Mouse (Mus musculus): Measurements from ENCODE around the gene Trim71.
"Not testable (repeated sequence)": the region's sequence is repeated elsewhere in the genome, so short reads cannot be mapped to it uniquely, and the experiment has no call there.

The Trim71 gene

DNA sequence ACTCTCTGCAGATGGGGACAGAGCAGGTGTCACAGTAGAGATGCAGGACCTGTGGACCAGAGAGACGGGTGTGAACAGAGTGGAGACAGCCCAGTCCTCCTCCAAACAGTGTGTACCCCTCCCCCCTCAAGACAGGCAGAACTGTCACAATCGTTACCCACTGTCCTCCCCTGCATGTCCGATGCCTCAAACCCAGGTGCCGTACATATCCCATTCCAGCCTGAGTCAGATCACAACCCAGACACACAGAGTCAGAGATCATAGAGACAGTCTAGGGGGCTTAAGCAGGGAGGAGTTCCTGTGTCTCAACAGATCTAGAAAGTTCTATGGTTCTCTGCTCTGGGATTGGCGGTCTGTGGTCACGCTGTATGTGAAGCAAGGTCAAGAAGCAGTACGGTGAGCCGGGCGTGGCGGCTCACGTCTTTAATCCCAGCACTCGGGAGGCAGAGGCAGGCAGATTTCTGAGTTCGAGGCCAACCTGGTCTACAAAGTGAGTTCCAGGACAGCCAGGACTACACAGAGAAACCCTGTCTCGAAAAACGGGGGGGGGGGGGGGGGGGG, 39.0 kb downstream of the Trim71 start:
- DNase-seq: no peak

- DNase-seq: no peak
These were observed 41.7 kb downstream of the Trim71 start for GRCm38 (mm10) chr9:114522501-114522900.

DNA sequence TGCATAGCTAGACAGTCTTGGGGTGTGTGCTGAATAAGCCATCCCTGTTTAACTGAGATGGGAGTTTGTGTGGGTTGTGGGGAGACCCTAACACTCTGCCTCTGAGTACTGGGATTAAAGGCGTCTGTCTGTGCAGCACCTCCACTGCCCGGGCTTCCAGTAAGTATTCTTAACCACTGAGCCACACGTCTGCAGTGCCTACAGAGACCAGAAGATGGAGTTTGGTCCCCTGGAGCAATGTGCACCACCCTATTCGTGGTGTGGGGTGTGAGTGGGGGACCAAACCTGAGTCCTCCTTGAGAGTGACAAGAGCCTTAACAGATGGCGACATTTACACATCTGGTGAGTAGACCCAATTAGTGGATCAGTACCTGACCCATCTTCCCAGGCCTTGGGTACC, 42.1 kb downstream of the Trim71 start:
- no peak for DNase-seq

DNA sequence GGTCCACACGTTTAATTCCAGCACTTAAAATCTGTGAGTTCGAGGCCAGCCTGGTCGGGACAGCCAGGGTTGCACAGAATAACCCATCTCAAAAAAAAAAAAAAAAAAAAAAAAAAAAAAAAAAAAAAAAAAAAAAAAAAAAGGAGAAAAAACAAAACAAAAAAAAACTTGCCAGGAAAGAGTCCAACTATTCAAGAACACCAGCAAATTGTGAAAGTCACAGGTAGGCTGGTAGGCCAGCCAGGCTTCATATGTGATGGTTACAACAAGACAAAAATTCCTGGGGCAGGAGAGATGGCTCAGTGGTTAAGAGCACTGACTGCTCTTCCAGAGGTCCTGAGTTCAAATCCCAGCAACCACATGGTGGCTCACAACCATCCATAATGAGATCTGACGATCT, 43.6 kb downstream of the Trim71 start:
- DNase-seq: not testable (repeated sequence)

GRCm38 (mm10) chr9:114518812-114519477, 45.2 kb downstream of the Trim71 start:
- no peak for DNase-seq

DNA sequence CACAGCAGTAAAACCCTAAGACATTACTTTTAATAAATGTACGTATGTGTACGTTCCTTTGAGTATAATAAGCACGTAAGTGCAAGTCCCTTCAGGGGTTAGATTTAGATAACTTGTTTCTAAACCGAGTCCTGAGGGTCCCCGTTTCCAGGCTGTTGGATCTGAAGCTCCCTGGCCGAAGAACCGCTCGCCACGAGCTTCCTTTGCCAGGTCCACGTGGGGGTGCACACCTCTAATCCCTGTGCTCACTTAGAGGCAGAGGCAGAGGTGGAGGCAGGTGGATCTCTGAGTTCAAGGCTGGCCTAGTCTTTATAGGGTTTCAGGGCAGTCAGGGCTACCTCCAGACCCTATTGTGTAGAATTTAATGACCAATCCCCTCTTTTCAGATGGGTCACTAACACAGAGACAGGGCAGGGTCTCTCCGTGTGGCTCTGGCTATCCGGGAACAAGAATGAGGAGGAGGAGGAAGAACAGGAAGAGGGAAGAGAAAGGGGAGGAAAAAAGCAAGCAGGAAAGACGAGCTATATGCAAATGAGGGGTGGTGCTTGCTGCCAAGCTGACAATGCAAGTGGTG, 46.2 kb downstream of the Trim71 start:
- DNase-seq: no peak

- no peak for DNase-seq
These were observed 48.8 kb downstream of the Trim71 start, which contains the start of gene C130032M10Rik for GRCm38 (mm10) chr9:114515364-114515763. C130032M10Rik (plus strand) TSS chr9:114515697.

GRCm38 (mm10) chr9:114512831-114513230, 51.3 kb downstream of the Trim71 start:
- no peak for DNase-seq

- no peak for DNase-seq
These were observed 54.4 kb downstream of the Trim71 start for GRCm38 (mm10) chr9:114509785-114510184.

GRCm38 (mm10) chr9:114507421-114507820, 56.7 kb downstream of the Trim71 start:
- no peak for DNase-seq

- DNase-seq: no peak
These were observed 57.6 kb downstream of the Trim71 start for GRCm38 (mm10) chr9:114506564-114506963.

DNA sequence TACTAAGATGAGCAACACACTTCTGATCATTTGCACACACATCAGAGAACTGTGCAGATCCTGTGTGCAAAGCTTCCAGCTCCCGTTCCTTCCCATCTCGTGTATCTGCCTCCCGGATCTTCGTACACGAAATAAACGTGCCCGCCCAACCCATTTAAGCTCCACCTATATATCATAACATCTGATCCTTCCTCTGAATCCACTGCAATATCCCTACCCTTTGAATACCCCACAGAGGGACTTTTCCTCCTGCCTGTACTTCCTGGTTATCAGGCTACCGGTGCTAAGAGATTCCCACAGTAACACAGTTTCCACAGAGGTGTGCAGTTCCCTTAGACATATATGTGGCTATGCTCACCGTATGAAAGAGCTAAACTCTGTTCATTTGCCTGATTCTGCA, 59.4 kb downstream of the Trim71 start, which contains the start of gene Ccr4:
Gene Ccr4, minus strand, starts transcription at position 101 of the 400 bp plus-strand sequence.
- no peak for DNase-seq

DNA sequence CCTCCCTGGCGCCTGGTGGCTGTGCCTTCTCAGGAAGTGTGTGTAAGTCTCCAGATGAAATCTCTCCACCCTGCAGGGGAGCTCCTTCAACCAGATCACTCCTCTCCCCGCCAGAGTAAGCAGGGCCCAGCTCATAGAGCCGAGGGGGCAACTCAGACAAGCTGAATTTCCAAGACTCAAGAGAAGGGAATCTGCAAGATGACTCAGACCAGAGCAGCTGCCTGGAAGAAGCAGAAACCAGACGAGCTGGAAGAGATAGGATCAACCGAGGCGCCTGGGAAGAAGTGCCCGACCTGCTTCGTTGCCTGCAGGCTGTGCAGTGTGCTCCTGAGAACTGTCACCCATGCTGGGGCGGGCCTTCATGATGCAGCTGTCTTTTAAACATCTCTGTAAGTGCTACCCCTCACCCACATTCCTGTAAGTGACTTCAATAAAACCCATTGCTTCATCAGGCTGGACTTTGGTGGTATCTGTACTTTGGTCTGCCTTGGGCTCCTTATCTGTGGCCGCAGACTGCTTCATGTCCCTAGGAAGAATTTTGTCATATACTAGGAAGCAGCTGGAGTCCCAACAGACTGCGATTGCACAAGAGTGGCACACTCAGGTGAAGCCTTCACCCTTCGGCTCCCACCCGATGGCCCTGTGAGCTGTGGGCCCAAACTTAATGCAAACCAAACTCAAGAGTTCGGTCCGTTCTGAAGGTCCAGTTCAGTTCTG, 61.3 kb downstream of the Trim71 start:
- DNase-seq: no peak

DNA sequence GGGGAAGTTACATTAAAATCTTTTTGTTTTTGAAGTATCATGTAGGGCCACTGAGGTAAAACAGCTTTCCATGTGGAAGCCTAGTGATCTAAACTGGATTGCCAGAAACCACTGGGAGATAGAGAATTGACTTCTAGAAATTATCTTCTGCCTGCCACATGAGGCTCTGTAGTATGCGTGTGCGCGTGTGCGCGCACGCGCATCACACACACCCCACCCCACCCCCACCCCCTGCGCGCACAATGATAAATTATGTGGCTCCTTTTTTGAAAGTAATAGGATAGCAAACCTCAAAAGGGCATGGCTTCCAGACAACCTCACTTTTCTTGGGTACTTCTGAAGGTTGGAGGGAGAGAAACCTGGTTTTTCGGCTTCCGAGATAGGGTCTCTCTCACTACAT, 62.3 kb downstream of the Trim71 start:
- no peak for DNase-seq

DNA sequence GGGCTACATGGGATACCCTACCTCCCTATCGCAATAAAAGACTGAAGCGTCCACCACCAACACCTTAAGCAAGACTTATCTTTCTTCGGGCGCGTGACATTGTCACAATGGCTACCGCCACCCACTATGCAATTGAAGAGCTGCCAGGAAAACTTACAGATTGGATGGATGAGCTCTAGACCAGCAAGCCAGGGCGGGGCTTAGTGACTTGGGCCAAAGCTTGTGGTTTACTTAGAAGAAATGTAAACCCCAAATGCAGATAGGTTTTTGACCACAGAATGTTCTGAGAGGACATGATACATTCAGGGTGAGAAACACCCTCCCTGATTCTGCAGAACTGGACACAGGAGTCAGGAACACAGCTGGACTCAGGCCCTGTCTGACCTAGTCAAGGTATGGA, 63.1 kb downstream of the Trim71 start:
- no peak for DNase-seq

DNA sequence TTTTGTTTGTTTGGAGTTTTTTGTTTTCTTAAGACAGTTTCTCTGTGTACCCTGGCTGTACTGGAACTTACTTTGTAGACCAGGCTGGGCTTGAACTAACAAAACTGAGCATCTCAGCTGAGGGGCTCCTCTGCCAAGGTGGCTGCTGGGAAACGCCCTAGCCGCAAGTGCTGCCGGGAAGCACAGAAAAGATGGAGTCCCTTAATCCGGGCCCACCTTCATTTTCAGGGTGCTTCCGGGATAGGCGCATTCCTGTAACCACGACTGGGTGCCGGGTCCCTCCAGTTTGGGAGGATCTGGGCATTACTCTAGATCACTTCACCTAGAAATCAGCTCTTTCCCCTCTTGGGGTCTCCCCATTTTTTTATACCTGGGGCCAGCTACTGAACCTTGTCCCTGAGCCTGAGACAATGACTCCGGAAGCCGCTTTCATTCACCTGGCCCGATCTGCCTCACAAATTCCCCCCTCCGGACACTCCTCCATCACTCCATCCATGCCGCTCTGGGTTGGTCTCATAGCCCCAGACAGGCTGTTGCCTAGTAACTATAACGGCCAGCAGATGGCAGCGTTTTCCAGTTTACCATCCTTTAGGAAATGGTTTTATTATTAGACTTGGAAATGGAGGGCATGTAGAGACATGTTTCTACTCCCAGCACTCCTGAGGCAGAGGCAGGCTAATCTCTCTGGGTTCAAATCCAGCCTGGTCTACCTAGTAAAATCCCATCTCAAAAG, 64.2 kb downstream of the Trim71 start:
- DNase-seq: peak in 1 of 2 experiments; percentile 35

DNA sequence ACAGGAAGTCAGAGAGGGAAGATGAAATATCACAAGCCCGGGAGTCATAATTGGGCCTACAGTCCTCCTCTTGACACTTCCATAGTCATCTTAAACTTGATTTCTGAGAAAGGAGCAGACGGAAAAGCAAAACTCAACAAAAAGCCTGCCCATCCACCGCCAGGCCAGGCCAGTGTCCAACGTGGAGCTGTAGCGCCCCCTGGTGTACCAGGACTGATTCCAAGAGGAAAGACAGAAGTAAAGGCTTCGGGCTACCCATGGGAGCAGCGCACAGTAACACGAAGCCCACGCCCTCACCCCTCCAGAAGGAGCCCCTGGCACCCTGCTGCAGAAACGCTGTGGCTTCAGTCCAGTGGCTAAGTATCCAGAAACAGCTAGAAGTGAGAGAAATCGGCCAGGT, 66.0 kb downstream of the Trim71 start:
- DNase-seq: peak; percentile 40 to 69

DNA sequence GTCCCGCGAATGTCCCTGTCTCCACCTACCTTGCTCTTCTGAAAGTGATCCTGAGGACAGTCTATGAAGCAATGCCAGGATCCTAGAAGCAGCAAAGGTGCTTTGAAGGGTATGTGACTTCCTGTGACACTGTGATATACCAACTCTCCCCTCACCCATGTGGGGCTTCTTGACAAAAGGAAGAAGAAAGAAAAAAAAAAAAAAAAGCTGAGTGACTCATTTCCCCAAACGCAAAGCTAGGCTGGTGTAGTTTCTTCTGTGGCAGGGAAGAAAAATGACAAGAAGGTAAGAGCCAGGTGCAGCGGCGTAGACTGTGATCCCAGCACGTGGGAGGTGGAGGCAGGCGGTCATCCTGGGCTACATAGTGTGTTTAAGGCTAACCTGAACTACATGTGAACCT, 67.7 kb downstream of the Trim71 start:
- DNase-seq: no peak

DNA sequence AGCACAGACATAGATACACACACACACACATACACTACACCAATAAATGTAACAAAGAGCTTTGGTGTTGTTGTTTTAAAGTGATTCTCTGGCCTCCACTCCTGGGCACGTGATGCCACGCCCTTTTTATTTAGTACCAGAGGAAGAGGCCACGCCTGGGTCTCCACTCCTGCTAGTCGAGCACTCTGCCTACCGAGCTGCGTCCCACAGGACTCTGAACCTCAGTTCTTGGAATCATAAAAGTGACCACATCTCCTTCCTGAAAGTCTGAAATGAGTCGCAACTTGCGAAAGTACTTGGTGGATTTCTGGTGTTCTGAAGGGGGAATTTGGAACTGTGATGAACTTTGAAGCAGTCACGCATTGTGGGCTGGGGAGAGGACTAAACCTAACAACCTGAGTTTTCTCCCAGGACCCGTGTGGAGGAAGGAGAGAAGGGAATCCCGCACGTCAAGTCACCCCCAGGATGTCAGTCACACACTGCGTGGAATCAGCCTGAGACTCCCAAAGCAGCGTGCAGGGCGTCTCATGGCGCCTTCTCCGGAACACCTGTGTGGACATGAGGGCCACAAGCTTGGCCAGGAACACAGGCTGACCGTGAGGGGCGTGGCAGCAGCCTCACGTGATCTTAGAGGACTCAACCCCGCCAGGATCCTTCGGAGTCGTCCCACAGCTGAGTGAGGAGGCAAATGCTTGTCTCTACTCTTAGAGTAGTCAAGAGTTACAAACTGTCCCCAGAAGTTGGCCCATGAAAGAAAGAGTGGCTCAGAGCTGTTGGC, 76.5 kb downstream of the Trim71 start:
- no peak for DNase-seq

- DNase-seq: no peak
These were observed 77.4 kb downstream of the Trim71 start for GRCm38 (mm10) chr9:114486808-114487207.

DNA sequence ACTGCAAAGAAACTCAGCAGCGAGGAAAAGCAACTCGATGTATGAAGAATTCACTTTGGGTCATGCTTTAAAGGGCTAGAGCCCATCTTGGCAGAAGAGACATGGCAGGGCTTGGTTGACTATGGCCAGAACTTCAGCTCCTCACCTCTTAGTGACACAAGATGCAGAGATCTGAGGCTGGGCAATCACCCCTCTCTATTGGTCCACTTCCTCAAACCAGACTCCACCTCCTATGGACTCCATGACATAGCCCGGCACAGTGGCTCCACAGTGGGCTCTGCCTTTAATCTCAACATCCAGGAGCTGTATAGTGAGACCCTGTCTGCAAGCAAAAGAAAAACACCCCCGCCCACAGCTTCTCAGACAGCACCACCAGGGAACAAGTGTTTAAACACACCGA, 79.4 kb downstream of the Trim71 start:
- DNase-seq: no peak

GRCm38 (mm10) chr9:114480940-114481339, 83.2 kb downstream of the Trim71 start:
- DNase-seq: no peak

Measured in spleen, adult 18-20 months (tissue).